Mouse (Mus musculus) liver, adult 2 months (tissue): ENCODE data around the gene Otud1.

Experiments
- CTCF ChIP-seq: fragments of 200-500 bp; IDR thresholded peaks from 2 replicates; pipeline ENCODE4 v1.5.1; 2011; ENCODE audit warnings: low read depth, low read length, control low read depth
- POLR2A ChIP-seq: fragments of 200-500 bp; IDR thresholded peaks from 2 replicates; pipeline ENCODE4 v1.6.1; 2011; ENCODE audit warnings: low read length, control low read depth; ENCODE audit not compliant: insufficient read depth; ENCODE audit errors: extremely low read depth

GRCm38 (mm10) chr2:19630544-19630943 lies 27.0 kb upstream of the Otud1 start:
- TF ChIP-seq POLR2A (no peak), CTCF (no peak)
